Mouse (Mus musculus) cortical plate, adult 2 months (tissue): ENCODE measurements around the gene Sec14l5.

Experiments used
- CTCF ChIP-seq: fragments of 200-500 bp; IDR thresholded peaks from 2 replicates; pipeline ENCODE4 v1.5.1; 2011; ENCODE audit warnings: mild to moderate bottlenecking, control low read depth, low read length; ENCODE audit not compliant: insufficient read depth; ENCODE audit errors: extremely low read depth
- POLR2A ChIP-seq: fragments of 200-500 bp; IDR thresholded peaks from 2 replicates; pipeline ENCODE4 v1.6.1; 2011; ENCODE audit warnings: mild to moderate bottlenecking, low read length, control low read depth; ENCODE audit not compliant: insufficient read depth; ENCODE audit errors: extremely low read depth

- TF ChIP-seq POLR2A (no peak), CTCF (no peak)
Observed at GRCm38 (mm10) chr16:5153299-5154026, 6.6 kb downstream of the Sec14l5 start.
